Mouse (Mus musculus): ENCODE data around the gene Agt. TPM values are rescaled to one million over a fixed set of nuclear protein-coding genes. Genes with fewer than 3 reads are reported as not detected.
A peak's percentile ranks its signal among the peaks of the same experiment; 100 is the strongest.

Agt gene
- polyA plus RNA-seq (2014; fragmentation: Nextera tagmentation; extraction: Ambion mirVana): not detected in 2 replicates

GRCm38 (mm10) chr8:124569593-124569992, at the start of gene Agt:
TSS of gene Agt (minus strand) at chr8:124569706.
- ATAC-seq (ENCODE audit: insufficient number of reproducible peaks, low FRiP score, low TSS enrichment, low read depth) (no peak), DNase-seq (ENCODE audit: low spot score) (no peak)
- H3K9ac ChIP-seq (ENCODE audit: low read length): no peak within 1 kb of the TSS
- H3K27ac ChIP-seq (replicated peaks; ENCODE audit: low read depth, low read length): no peak within 1 kb of the TSS
- WGBS: 83% methylated on average over 2 of the region's 2 CpGs
- no peak within 1 kb of the TSS for H3K4me3 ChIP-seq (ENCODE audit: low read depth, low read length)
- H3K9me3 ChIP-seq (ENCODE audit: control insufficient read depth, low read length): no peaks in the 10 kb centered on the region
- H3K4me2 ChIP-seq (ENCODE audit: low read depth, severe bottlenecking): no peak within 1 kb of the TSS
- H3K4me1 ChIP-seq (ENCODE audit: control insufficient read depth, insufficient read depth, low read length): no peaks in the 10 kb centered on the region
- H3K27me3 ChIP-seq (ENCODE audit: control insufficient read depth, insufficient read depth, low read length): no peaks in the 10 kb centered on the region
- no peaks in the 10 kb centered on the region for H3K36me3 ChIP-seq (ENCODE audit: control insufficient read depth, insufficient read depth, low read length)

- ATAC-seq (ENCODE audit: insufficient number of reproducible peaks, low FRiP score, low TSS enrichment, low read depth) (no peak), DNase-seq (ENCODE audit: low spot score) (no peak)
- H3K9me3 ChIP-seq (ENCODE audit: control insufficient read depth, low read length): no peaks in the 10 kb centered on the region
- no peak overlapping the region for H3K9ac ChIP-seq (ENCODE audit: low read length)
- H3K4me1 ChIP-seq (ENCODE audit: control insufficient read depth, insufficient read depth, low read length): no peaks in the 10 kb centered on the region
- 75% methylated on average over 9 of the region's 9 CpGs for WGBS
- no peaks in the 10 kb centered on the region for H3K27me3 ChIP-seq (ENCODE audit: control insufficient read depth, insufficient read depth, low read length)
- H3K27ac ChIP-seq (replicated peaks; ENCODE audit: low read depth, low read length): no peak overlapping the region
- no peak overlapping the region for H3K4me3 ChIP-seq (ENCODE audit: low read depth, low read length)
- H3K36me3 ChIP-seq (ENCODE audit: control insufficient read depth, insufficient read depth, low read length): no peaks in the 10 kb centered on the region
- no peak overlapping the region for H3K4me2 ChIP-seq (ENCODE audit: low read depth, severe bottlenecking)
These were observed 48.7 kb upstream of the Agt start for GRCm38 (mm10) chr8:124618252-124618651.

GRCm38 (mm10) chr8:124617266-124617869, 47.9 kb upstream of the Agt start:
- Histone ChIP-seq H3K27me3 (ENCODE audit: control insufficient read depth, insufficient read depth, low read length) (no peaks in the 10 kb centered on the region), H3K4me1 (ENCODE audit: control insufficient read depth, insufficient read depth, low read length) (no peaks in the 10 kb centered on the region), H3K4me3 (ENCODE audit: low read depth, low read length) (peak overlapping the region; percentile 15), H3K9ac (ENCODE audit: low read length) (peak overlapping the region; percentile 45), H3K4me2 (ENCODE audit: low read depth, severe bottlenecking) (peak overlapping the region; percentile 65), H3K27ac (replicated peaks; ENCODE audit: low read depth, low read length) (no peak overlapping the region), H3K36me3 (ENCODE audit: control insufficient read depth, insufficient read depth, low read length) (no peaks in the 10 kb centered on the region), H3K9me3 (ENCODE audit: control insufficient read depth, low read length) (no peaks in the 10 kb centered on the region)
- 0 out of 2 replicates have a peak, but pooled peaks have one; percentile 21 for ATAC-seq (ENCODE audit: insufficient number of reproducible peaks, low FRiP score, low TSS enrichment, low read depth)
- DNase-seq (ENCODE audit: low spot score): peak; percentile 81
- 9% methylated on average over 17 of the region's 17 CpGs for WGBS

DNA sequence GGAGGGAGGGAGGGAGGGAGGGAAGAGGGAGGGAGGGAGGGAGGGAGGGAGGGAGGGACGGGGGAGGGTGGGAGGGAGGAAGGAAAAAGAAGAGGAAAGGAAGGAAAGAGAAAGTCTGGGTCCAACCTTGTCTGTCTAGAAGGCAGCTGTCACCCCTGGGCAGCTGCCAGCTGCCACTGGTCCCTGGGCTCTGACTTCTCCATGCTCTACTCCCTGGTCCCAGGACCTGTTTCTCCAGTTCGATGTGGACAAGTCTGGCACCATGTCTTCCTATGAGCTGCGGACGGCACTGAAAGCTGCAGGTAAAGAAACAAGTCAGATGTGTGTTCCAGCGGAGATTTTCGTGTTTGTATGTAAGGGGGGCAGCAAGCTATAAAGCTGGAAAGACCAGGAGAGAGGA, 44.8 kb upstream of the Agt start:
- DNase-seq (ENCODE audit: low spot score): no peak
- Histone ChIP-seq H3K9me3 (ENCODE audit: control insufficient read depth, low read length) (no peaks in the 10 kb centered on the region), H3K9ac (ENCODE audit: low read length) (no peak overlapping the region), H3K36me3 (ENCODE audit: control insufficient read depth, insufficient read depth, low read length) (no peaks in the 10 kb centered on the region), H3K4me2 (ENCODE audit: low read depth, severe bottlenecking) (no peak overlapping the region), H3K27me3 (ENCODE audit: control insufficient read depth, insufficient read depth, low read length) (no peaks in the 10 kb centered on the region), H3K4me1 (ENCODE audit: control insufficient read depth, insufficient read depth, low read length) (no peaks in the 10 kb centered on the region), H3K27ac (replicated peaks; ENCODE audit: low read depth, low read length) (no peak overlapping the region), H3K4me3 (ENCODE audit: low read depth, low read length) (no peak overlapping the region)
- WGBS: 75% methylated on average over 6 of the region's 6 CpGs
- no peak for ATAC-seq (ENCODE audit: insufficient number of reproducible peaks, low FRiP score, low TSS enrichment, low read depth)

- Histone ChIP-seq H3K27me3 (ENCODE audit: control insufficient read depth, insufficient read depth, low read length) (no peaks in the 10 kb centered on the region), H3K4me1 (ENCODE audit: control insufficient read depth, insufficient read depth, low read length) (no peaks in the 10 kb centered on the region), H3K27ac (replicated peaks; ENCODE audit: low read depth, low read length) (no peak overlapping the region), H3K4me2 (ENCODE audit: low read depth, severe bottlenecking) (no peak overlapping the region), H3K9me3 (ENCODE audit: control insufficient read depth, low read length) (no peaks in the 10 kb centered on the region), H3K9ac (ENCODE audit: low read length) (no peak overlapping the region), H3K36me3 (ENCODE audit: control insufficient read depth, insufficient read depth, low read length) (no peaks in the 10 kb centered on the region), H3K4me3 (ENCODE audit: low read depth, low read length) (no peak overlapping the region)
- DNase-seq (ENCODE audit: low spot score): no peak
- ATAC-seq (ENCODE audit: insufficient number of reproducible peaks, low FRiP score, low TSS enrichment, low read depth): no peak
- WGBS: 82% methylated on average over 9 of the region's 9 CpGs
These were observed 39.5 kb upstream of the Agt start for GRCm38 (mm10) chr8:124608972-124609353.

DNA sequence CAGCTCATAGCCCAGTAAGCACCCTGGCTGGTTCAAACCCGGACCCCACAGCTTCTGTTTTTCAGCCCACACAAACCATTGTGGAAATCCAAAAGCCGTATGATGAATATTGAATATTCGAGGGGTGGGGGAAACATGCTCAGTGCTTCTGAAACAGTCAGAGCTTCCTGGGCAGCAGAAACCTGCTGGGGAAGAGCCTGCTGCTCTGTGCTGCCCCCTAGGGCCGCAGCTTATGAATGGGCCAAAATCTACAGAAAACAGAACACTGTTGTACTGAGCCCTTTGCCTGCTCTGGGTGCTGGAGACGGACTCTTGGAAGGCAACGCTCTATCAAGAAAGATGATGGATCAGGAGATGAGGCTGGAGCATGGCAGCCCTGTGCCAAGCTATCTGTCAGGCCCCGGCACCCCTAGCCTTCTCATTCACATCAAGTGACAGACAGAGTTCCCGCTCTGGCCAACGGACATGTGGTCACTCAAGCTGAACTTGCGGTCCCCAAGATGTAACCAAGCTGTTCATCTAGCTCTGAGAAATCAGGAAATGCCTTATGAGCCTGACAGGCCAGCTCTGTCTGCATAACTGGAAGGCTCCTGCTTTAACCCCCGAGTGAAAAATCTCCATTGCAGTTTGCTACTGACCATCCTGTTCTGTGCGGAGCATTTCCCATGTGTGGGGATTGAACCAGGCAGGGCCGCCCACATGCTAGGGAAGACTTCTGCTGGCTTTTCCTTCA, 38.9 kb upstream of the Agt start:
- H3K27me3 ChIP-seq (ENCODE audit: control insufficient read depth, insufficient read depth, low read length): no peaks in the 10 kb centered on the region
- H3K27ac ChIP-seq (replicated peaks; ENCODE audit: low read depth, low read length): no peak overlapping the region
- no peaks in the 10 kb centered on the region for H3K4me1 ChIP-seq (ENCODE audit: control insufficient read depth, insufficient read depth, low read length)
- no peaks in the 10 kb centered on the region for H3K9me3 ChIP-seq (ENCODE audit: control insufficient read depth, low read length)
- H3K4me3 ChIP-seq (ENCODE audit: low read depth, low read length): no peak overlapping the region
- no peaks in the 10 kb centered on the region for H3K36me3 ChIP-seq (ENCODE audit: control insufficient read depth, insufficient read depth, low read length)
- H3K4me2 ChIP-seq (ENCODE audit: low read depth, severe bottlenecking): no peak overlapping the region
- DNase-seq (ENCODE audit: low spot score) (no peak), ATAC-seq (ENCODE audit: insufficient number of reproducible peaks, low FRiP score, low TSS enrichment, low read depth) (no peak)
- 76% methylated on average over 13 of the region's 13 CpGs for WGBS
- H3K9ac ChIP-seq (ENCODE audit: low read length): no peak overlapping the region

GRCm38 (mm10) chr8:124604066-124604465, 34.6 kb upstream of the Agt start:
- no peak for DNase-seq (ENCODE audit: low spot score)
- WGBS: 66% methylated on average over 5 of the region's 5 CpGs

GRCm38 (mm10) chr8:124589393-124589792, 19.9 kb upstream of the Agt start:
- DNase-seq (ENCODE audit: low spot score) (no peak), ATAC-seq (ENCODE audit: insufficient number of reproducible peaks, low FRiP score, low TSS enrichment, low read depth) (no peak)

More at GRCm38 (mm10) chr8:124604066-124604465, 34.6 kb upstream of the Agt start:
- H3K27ac ChIP-seq (replicated peaks; ENCODE audit: low read depth, low read length): no peak overlapping the region
- H3K9me3 ChIP-seq (ENCODE audit: control insufficient read depth, low read length): no peaks in the 10 kb centered on the region
- H3K4me3 ChIP-seq (ENCODE audit: low read depth, low read length): no peak overlapping the region
- no peaks in the 10 kb centered on the region for H3K36me3 ChIP-seq (ENCODE audit: control insufficient read depth, insufficient read depth, low read length)
- no peak for ATAC-seq (ENCODE audit: insufficient number of reproducible peaks, low FRiP score, low TSS enrichment, low read depth)
- H3K9ac ChIP-seq (ENCODE audit: low read length): no peak overlapping the region
- no peaks in the 10 kb centered on the region for H3K4me1 ChIP-seq (ENCODE audit: control insufficient read depth, insufficient read depth, low read length)
- no peak overlapping the region for H3K4me2 ChIP-seq (ENCODE audit: low read depth, severe bottlenecking)
- no peaks in the 10 kb centered on the region for H3K27me3 ChIP-seq (ENCODE audit: control insufficient read depth, insufficient read depth, low read length)

More at GRCm38 (mm10) chr8:124589393-124589792, 19.9 kb upstream of the Agt start:
- Histone ChIP-seq H3K4me1 (ENCODE audit: control insufficient read depth, insufficient read depth, low read length) (no peaks in the 10 kb centered on the region), H3K9ac (ENCODE audit: low read length) (no peak overlapping the region), H3K9me3 (ENCODE audit: control insufficient read depth, low read length) (no peaks in the 10 kb centered on the region), H3K36me3 (ENCODE audit: control insufficient read depth, insufficient read depth, low read length) (no peaks in the 10 kb centered on the region), H3K27me3 (ENCODE audit: control insufficient read depth, insufficient read depth, low read length) (no peaks in the 10 kb centered on the region), H3K4me2 (ENCODE audit: low read depth, severe bottlenecking) (no peak overlapping the region), H3K27ac (replicated peaks; ENCODE audit: low read depth, low read length) (no peak overlapping the region), H3K4me3 (ENCODE audit: low read depth, low read length) (no peak overlapping the region)
- WGBS: 89% methylated on average over 4 of the region's 4 CpGs

All from limb, embryonic 11.5 days (tissue).